Mouse (Mus musculus) myocyte (in vitro differentiated cells): ENCODE results near the gene LTO1. TPM values are rescaled to one million over a fixed set of nuclear protein-coding genes. Genes with fewer than 3 reads are reported as not detected.
A peak's percentile ranks its signal among the peaks of the same experiment; 100 is the strongest.

ENCODE experiments used
- H3K27me3 ChIP-seq: one replicate; pipeline ENCODE4 v1.6.1; 2011; ENCODE audit not compliant: control insufficient read depth, insufficient read depth, insufficient read length
- H3K36me3 ChIP-seq: one replicate; pipeline ENCODE4 v1.6.1; 2011; ENCODE audit not compliant: control insufficient read depth, insufficient read depth
- H3K4me2 ChIP-seq: one replicate; pipeline ENCODE4 v1.6.1; 2011; ENCODE audit warnings: low read depth, control low read depth
- H3K4me3 ChIP-seq: one replicate; pipeline ENCODE4 v1.5.1; 2011; ENCODE audit warnings: mild to moderate bottlenecking, control low read depth, moderate library complexity
- H3K79me2 ChIP-seq: one replicate; pipeline ENCODE4 v1.6.1; 2011; ENCODE audit not compliant: control insufficient read depth, insufficient read depth
- H3ac ChIP-seq: one replicate; pipeline ENCODE4 v1.6.1; 2011; ENCODE audit not compliant: control insufficient read depth, insufficient read length
- CEBPB ChIP-seq: IDR thresholded peaks from 2 replicates; pipeline ENCODE4 v1.6.1; 2011; ENCODE audit warnings: mild to moderate bottlenecking, moderate library complexity; ENCODE audit not compliant: poor library complexity, insufficient read depth, severe bottlenecking
- E2F4 ChIP-seq: IDR thresholded peaks from one replicate; pipeline ENCODE4 v1.6.1; 2011; ENCODE audit warnings: mild to moderate bottlenecking, control low read depth, moderate library complexity; ENCODE audit not compliant: insufficient read depth
- MAX ChIP-seq: IDR thresholded peaks from one replicate; pipeline ENCODE4 v1.6.1; 2011; ENCODE audit warnings: low read depth, mild to moderate bottlenecking, control low read depth
- MYOD1 ChIP-seq, 3 experiments: IDR thresholded peaks; one replicate each; pipeline ENCODE4 v1.6.1; 2011; ENCODE audit warnings: control low read depth in 2 of 3, low read depth in 2 of 3, mild to moderate bottlenecking in 2 of 3, moderate library complexity in 1 of 3; ENCODE audit not compliant: insufficient read length in 2 of 3, control insufficient read depth in 1 of 3
- MYOG ChIP-seq, 3 experiments: IDR thresholded peaks; one replicate each; pipeline ENCODE4 v1.6.1; 2011; ENCODE audit warnings: control low read depth in 2 of 3, low read depth in 2 of 3, mild to moderate bottlenecking in 2 of 3; ENCODE audit not compliant: insufficient read length in 2 of 3, control insufficient read depth in 1 of 3, insufficient read depth in 1 of 3
- POLR2A ChIP-seq: IDR thresholded peaks from one replicate; pipeline ENCODE4 v1.6.1; 2011; ENCODE audit warnings: low read depth, mild to moderate bottlenecking, control low read depth, moderate library complexity; ENCODE audit not compliant: insufficient read length
- POLR2AphosphoS2 ChIP-seq: IDR thresholded peaks from one replicate; pipeline ENCODE4 v1.6.1; 2011; ENCODE audit warnings: low read depth, control low read depth; ENCODE audit not compliant: insufficient read length
- REST ChIP-seq: IDR thresholded peaks from one replicate; pipeline ENCODE4 v1.6.1; 2011; ENCODE audit warnings: mild to moderate bottlenecking, control low read depth, moderate library complexity; ENCODE audit not compliant: insufficient read depth, insufficient read length
- SRF ChIP-seq: IDR thresholded peaks from one replicate; pipeline ENCODE4 v1.6.1; 2011; ENCODE audit warnings: low read depth; ENCODE audit not compliant: control insufficient read depth, insufficient read length
- TCF12 ChIP-seq: IDR thresholded peaks from one replicate; pipeline ENCODE4 v1.6.1; 2011; ENCODE audit warnings: mild to moderate bottlenecking, control low read depth; ENCODE audit not compliant: poor library complexity, insufficient read depth, severe bottlenecking
- TCF3 ChIP-seq: IDR thresholded peaks from one replicate; pipeline ENCODE4 v1.6.1; 2011; ENCODE audit warnings: low read depth, control low read depth; ENCODE audit not compliant: insufficient read length
- USF1 ChIP-seq: IDR thresholded peaks from one replicate; pipeline ENCODE4 v1.6.1; 2011; ENCODE audit warnings: low read depth, mild to moderate bottlenecking, control low read depth, moderate library complexity
- polyA plus RNA-seq: library from polyadenylated mRNA; unstranded; fragments of >200 nt; fragmentation: generic; extraction: Trizol; gene quantifications from one replicate; pipeline ENCODE4 v1.2.1, GENCODE M21; 2012; ENCODE audit warnings: missing spikeins

The LTO1 gene
- polyA plus RNA-seq, 1 experiment, result 15.4 TPM

- Histone ChIP-seq H3K36me3 (no peaks in the 10 kb centered on the region), H3K4me2 (no peak overlapping the region), H3ac (no peak overlapping the region), H3K4me3 (no peak overlapping the region), H3K79me2 (no peaks in the 10 kb centered on the region), H3K27me3 (no peaks in the 10 kb centered on the region)
- TF ChIP-seq POLR2AphosphoS2, result no peak
- no peak for TF ChIP-seq USF1
- TF ChIP-seq MYOG (IDR thresholded peaks at IDR 0.05; ENCODE audit: control insufficient read depth in 1 of 3, insufficient read depth in 1 of 3, insufficient read length in 2 of 3, low read depth in 2 of 3), result no peak
- no peak for TF ChIP-seq E2F4
- TF ChIP-seq SRF, result no peak
- TF ChIP-seq POLR2A, result no peak
- TF ChIP-seq TCF12, result no peak
- no peak for TF ChIP-seq CEBPB
- TF ChIP-seq TCF3, result no peak
- TF ChIP-seq MYOD1 (IDR thresholded peaks at IDR 0.05; ENCODE audit: control insufficient read depth in 1 of 3, insufficient read length in 2 of 3, low read depth in 2 of 3), result no peak
- TF ChIP-seq REST, result no peak
- TF ChIP-seq MAX, result no peak
Measured at GRCm38 (mm10) chr7:144973461-144973860, 58.6 kb downstream of the LTO1 start.

- Histone ChIP-seq H3K4me3 (no peak overlapping the region), H3ac (no peak overlapping the region), H3K27me3 (no peaks in the 10 kb centered on the region), H3K79me2 (no peaks in the 10 kb centered on the region), H3K4me2 (no peak overlapping the region), H3K36me3 (no peaks in the 10 kb centered on the region)
- TF ChIP-seq MAX (no peak), SRF (no peak), POLR2AphosphoS2 (no peak), TCF12 (no peak), E2F4 (no peak), MYOG (IDR thresholded peaks at IDR 0.05; ENCODE audit: control insufficient read depth in 1 of 3, insufficient read depth in 1 of 3, insufficient read length in 2 of 3, low read depth in 2 of 3) (peak in 1 of 3 experiments; percentile 24)
Measured at GRCm38 (mm10) chr7:144977121-144977520, 62.2 kb downstream of the LTO1 start.

GRCm38 (mm10) chr7:144979814-144980213 lies 64.9 kb downstream of the LTO1 start:
- H3K4me2 ChIP-seq, result no peak overlapping the region
- H3K4me3 ChIP-seq, result no peak overlapping the region
- H3K36me3 ChIP-seq, result no peaks in the 10 kb centered on the region
- TF ChIP-seq MAX (no peak), E2F4 (no peak), TCF3 (no peak), CEBPB (no peak)
- no peaks in the 10 kb centered on the region for H3K27me3 ChIP-seq
- H3K79me2 ChIP-seq, result no peaks in the 10 kb centered on the region
- no peak overlapping the region for H3ac ChIP-seq

Other genes with a start within 250 kb of the LTO1 start
- 2.2 TPM for gene Ano1, start 163.1 kb upstream of the LTO1 start, polyA plus RNA-seq
- not detected for gene Fgf3, start 77.0 kb upstream of the LTO1 start, polyA plus RNA-seq
- gene Fgf4, start 67.7 kb upstream of the LTO1 start, polyA plus RNA-seq, result not detected
- gene Fgf15, start 18.6 kb upstream of the LTO1 start, polyA plus RNA-seq, result not detected
- gene Ccnd1, start 24.8 kb downstream of the LTO1 start, polyA plus RNA-seq, result 36.6 TPM